Mouse (Mus musculus) neural tube, embryonic 13.5 days (tissue): Measurements from ENCODE around the gene Smarcc2. TPM values are rescaled to one million over a fixed set of nuclear protein-coding genes. Genes with fewer than 3 reads are reported as not detected.
"Not testable (repeated sequence)": the region's sequence is repeated elsewhere in the genome, so short reads cannot be mapped to it uniquely, and the experiment has no call there.

Experiments used
- ATAC-seq: fragments of 200-750 bp; cut with Nextera tagmentation; 2 replicates; pipeline ENCODE4 v1.8.0; 2017; ENCODE audit warnings: low read depth, mild to moderate bottlenecking, moderate TSS enrichment, moderate library complexity
- H3K27ac ChIP-seq: fragments of 300-500 bp; sonication (generic); replicated peaks from 2 replicates; pipeline ENCODE4 v1.5.1; 2015; ENCODE audit warnings: moderate library complexity, mild to moderate bottlenecking, inconsistent platforms
- H3K27me3 ChIP-seq: fragments of 300-500 bp; sonication (generic); 2 replicates; pipeline ENCODE4 v1.6.1; 2015; ENCODE audit warnings: mild to moderate bottlenecking, inconsistent platforms
- H3K36me3 ChIP-seq: fragments of 300-500 bp; sonication (generic); 2 replicates; pipeline ENCODE4 v1.6.1; 2015; ENCODE audit warnings: mild to moderate bottlenecking, inconsistent platforms
- H3K4me1 ChIP-seq: fragments of 300-500 bp; sonication (generic); replicated peaks from 2 replicates; pipeline ENCODE4 v1.6.1; 2015; ENCODE audit warnings: inconsistent platforms
- H3K4me2 ChIP-seq: fragments of 300-500 bp; sonication (generic); 2 replicates; pipeline ENCODE4 v1.6.1; 2015; ENCODE audit warnings: inconsistent platforms, mild to moderate bottlenecking, moderate library complexity
- H3K4me3 ChIP-seq: fragments of 300-500 bp; sonication (generic); 2 replicates; pipeline ENCODE4 v1.5.1; 2015; ENCODE audit warnings: mild to moderate bottlenecking, inconsistent platforms
- H3K9ac ChIP-seq: fragments of 300-500 bp; sonication (generic); 2 replicates; pipeline ENCODE4 v1.6.1; 2015; ENCODE audit warnings: moderate library complexity, mild to moderate bottlenecking, inconsistent platforms
- H3K9me3 ChIP-seq: fragments of 300-500 bp; sonication (generic); 2 replicates; pipeline ENCODE4 v1.6.1; 2016; ENCODE audit warnings: inconsistent platforms
- WGBS: fragments of 180-500 bp; shearing (Covaris S2); methylation state at CpG from one replicate; pipeline ENCODE4 v1.1.7; 2015; 5-methylcytosine and 5-hydroxymethylcytosine counted together
- polyA plus RNA-seq: library from polyadenylated mRNA; unstranded; fragments of >200 nt; fragmentation: Nextera tagmentation; extraction: Ambion mirVana; gene quantifications from 2 replicates; pipeline ENCODE4 v1.2.1, GENCODE M21; 2015

Smarcc2 gene
- polyA plus RNA-seq, 1 experiment from 2014 or later = 176 TPM

GRCm38 (mm10) chr10:128495903-128496302, 36.9 kb downstream of the Smarcc2 start:
- no peaks in the 10 kb centered on the region for H3K9me3 ChIP-seq
- H3K36me3 ChIP-seq = peaks cover 11% of the 10 kb centered on the region
- H3K9ac ChIP-seq = no peak overlapping the region
- H3K4me1 ChIP-seq = peaks cover 61% of the 10 kb centered on the region
- H3K27me3 ChIP-seq = no peaks in the 10 kb centered on the region
- H3K4me2 ChIP-seq = no peak overlapping the region
- 75% methylated on average over 4 of the region's 4 CpGs for WGBS
- H3K27ac ChIP-seq = no peak overlapping the region
- no peak overlapping the region for H3K4me3 ChIP-seq
- ATAC-seq = no peak

GRCm38 (mm10) chr10:128496509-128497077, 37.5 kb downstream of the Smarcc2 start:
- Histone ChIP-seq H3K9me3 (no peaks in the 10 kb centered on the region), H3K9ac (peak overlapping the region; percentile 4; the same call in 1 of the 2 replicates), H3K4me3 (0 out of 2 replicates have a peak overlapping the region, but pooled peaks have one; percentile 2), H3K4me1 (peaks cover 54% of the 10 kb centered on the region), H3K36me3 (peaks cover 4% of the 10 kb centered on the region), H3K27me3 (no peaks in the 10 kb centered on the region), H3K4me2 (no peak overlapping the region; the same call in 1 of the 2 replicates), H3K27ac (no peak overlapping the region)
- 43% methylated on average over 6 of the region's 6 CpGs for WGBS
- no peak for ATAC-seq

GRCm38 (mm10) chr10:128497134-128497737, 38.2 kb downstream of the Smarcc2 start:
- Histone ChIP-seq H3K4me3 (0 out of 2 replicates have a peak overlapping the region, but pooled peaks have one; percentile 2), H3K9ac (peak overlapping the region; percentile 4; the same call in 1 of the 2 replicates), H3K4me2 (peak overlapping the region; percentile 81), H3K9me3 (no peaks in the 10 kb centered on the region), H3K27ac (no peak overlapping the region), H3K4me1 (peaks cover 48% of the 10 kb centered on the region), H3K36me3 (no peaks in the 10 kb centered on the region), H3K27me3 (no peaks in the 10 kb centered on the region)
- ATAC-seq = no peak
- 46% methylated on average over 6 of the region's 6 CpGs for WGBS

GRCm38 (mm10) chr10:128498590-128498989, 39.5 kb downstream of the Smarcc2 start, which contains the start of gene Myl6b:
Gene Myl6b (minus strand): TSS chr10:128498685.
- ATAC-seq = peak; percentile 78
- Histone ChIP-seq H3K9me3 (no peaks in the 10 kb centered on the region), H3K4me3 (peak within 1 kb of the TSS; percentile 60), H3K27me3 (no peaks in the 10 kb centered on the region), H3K4me1 (peaks cover 40% of the 10 kb centered on the region), H3K27ac (peak within 1 kb of the TSS; percentile 84), H3K4me2 (peak within 1 kb of the TSS; percentile 81), H3K36me3 (no peaks in the 10 kb centered on the region), H3K9ac (peak within 1 kb of the TSS; percentile 71)
- WGBS = under 1% methylated on average over 27 of the region's 27 CpGs

- peak overlapping the region; percentile 84 for H3K27ac ChIP-seq
- under 1% methylated on average over 21 of the region's 21 CpGs for WGBS
- H3K4me3 ChIP-seq = peak overlapping the region; percentile 60
- H3K4me2 ChIP-seq = peak overlapping the region; percentile 81
- H3K9me3 ChIP-seq = no peaks in the 10 kb centered on the region
- H3K4me1 ChIP-seq = peaks cover 40% of the 10 kb centered on the region
- H3K36me3 ChIP-seq = no peaks in the 10 kb centered on the region
- peak overlapping the region; percentile 71 for H3K9ac ChIP-seq
- no peaks in the 10 kb centered on the region for H3K27me3 ChIP-seq
- ATAC-seq = 0 out of 2 replicates have a peak, but pooled peaks have one; percentile 7
These were observed 40.1 kb downstream of the Smarcc2 start for GRCm38 (mm10) chr10:128499116-128499671.

GRCm38 (mm10) chr10:128502341-128502740, 43.3 kb downstream of the Smarcc2 start:
- no peaks in the 10 kb centered on the region for H3K27me3 ChIP-seq
- peaks cover 3% of the 10 kb centered on the region; the same call in 1 of the 2 replicates for H3K36me3 ChIP-seq
- H3K9me3 ChIP-seq = no peaks in the 10 kb centered on the region
- no peak overlapping the region for H3K27ac ChIP-seq
- no peak for ATAC-seq
- WGBS = 79% methylated on average over 5 of the region's 5 CpGs
- no peak overlapping the region for H3K4me3 ChIP-seq
- H3K9ac ChIP-seq = no peak overlapping the region
- no peak overlapping the region for H3K4me2 ChIP-seq
- H3K4me1 ChIP-seq = peaks cover 18% of the 10 kb centered on the region

GRCm38 (mm10) chr10:128503532-128503931, 44.5 kb downstream of the Smarcc2 start:
- no peak overlapping the region for H3K4me3 ChIP-seq
- no peak overlapping the region for H3K4me2 ChIP-seq
- no peaks in the 10 kb centered on the region for H3K27me3 ChIP-seq
- no peak for ATAC-seq
- 71% methylated on average over 8 of the region's 8 CpGs for WGBS
- H3K9me3 ChIP-seq = no peaks in the 10 kb centered on the region
- peaks cover 7% of the 10 kb centered on the region; the same call in 1 of the 2 replicates for H3K4me1 ChIP-seq
- H3K36me3 ChIP-seq = peaks cover 3% of the 10 kb centered on the region; the same call in 1 of the 2 replicates
- no peak overlapping the region for H3K27ac ChIP-seq
- no peak overlapping the region for H3K9ac ChIP-seq

GRCm38 (mm10) chr10:128504012-128504411, 45.0 kb downstream of the Smarcc2 start:
- no peak for ATAC-seq
- no peaks in the 10 kb centered on the region for H3K27me3 ChIP-seq
- H3K9ac ChIP-seq = no peak overlapping the region
- H3K27ac ChIP-seq = no peak overlapping the region
- H3K36me3 ChIP-seq = peaks cover 3% of the 10 kb centered on the region
- no peak overlapping the region for H3K4me3 ChIP-seq
- H3K4me2 ChIP-seq = no peak overlapping the region
- WGBS = 89% methylated on average over 3 of the region's 3 CpGs
- no peaks in the 10 kb centered on the region for H3K9me3 ChIP-seq
- H3K4me1 ChIP-seq = peaks cover 7% of the 10 kb centered on the region; the same call in 1 of the 2 replicates

GRCm38 (mm10) chr10:128504641-128505370, 45.8 kb downstream of the Smarcc2 start:
- Histone ChIP-seq H3K9me3 (no peaks in the 10 kb centered on the region), H3K4me2 (no peak overlapping the region), H3K4me1 (no peaks in the 10 kb centered on the region), H3K9ac (0 out of 2 replicates have a peak overlapping the region, but pooled peaks have one; percentile 23), H3K4me3 (no peak overlapping the region), H3K27ac (no peak overlapping the region), H3K36me3 (peaks cover 6% of the 10 kb centered on the region), H3K27me3 (no peaks in the 10 kb centered on the region)
- 78% methylated on average over 9 of the region's 9 CpGs for WGBS
- ATAC-seq = no peak

GRCm38 (mm10) chr10:128505371-128505667, 46.3 kb downstream of the Smarcc2 start:
- not testable (repeated sequence) for H3K9me3 ChIP-seq, ATAC-seq, H3K27me3 ChIP-seq, H3K9ac ChIP-seq, H3K4me1 ChIP-seq, H3K27ac ChIP-seq, H3K4me3 ChIP-seq, H3K4me2 ChIP-seq
- WGBS = 90% methylated on average over 5 of the region's 5 CpGs
- peaks cover 11% of the 10 kb centered on the region for H3K36me3 ChIP-seq

GRCm38 (mm10) chr10:128505974-128506373, 46.9 kb downstream of the Smarcc2 start:
- no peaks in the 10 kb centered on the region for H3K4me1 ChIP-seq
- ATAC-seq = no peak
- 94% methylated on average over 14 of the region's 14 CpGs for WGBS

GRCm38 (mm10) chr10:128508260-128508659, 49.2 kb downstream of the Smarcc2 start:
- 81% methylated on average over 9 of the region's 9 CpGs for WGBS
- no peaks in the 10 kb centered on the region for H3K4me1 ChIP-seq
- no peak overlapping the region for H3K4me2 ChIP-seq
- H3K27ac ChIP-seq = no peak overlapping the region
- no peaks in the 10 kb centered on the region for H3K27me3 ChIP-seq
- H3K9ac ChIP-seq = no peak overlapping the region
- no peaks in the 10 kb centered on the region for H3K9me3 ChIP-seq
- no peak for ATAC-seq
- H3K36me3 ChIP-seq = peaks cover 31% of the 10 kb centered on the region
- no peak overlapping the region for H3K4me3 ChIP-seq

More at GRCm38 (mm10) chr10:128505974-128506373, 46.9 kb downstream of the Smarcc2 start:
- H3K9me3 ChIP-seq = no peaks in the 10 kb centered on the region
- H3K9ac ChIP-seq = no peak overlapping the region
- H3K27ac ChIP-seq = no peak overlapping the region
- no peak overlapping the region for H3K4me2 ChIP-seq
- H3K4me3 ChIP-seq = no peak overlapping the region
- no peaks in the 10 kb centered on the region for H3K27me3 ChIP-seq
- peaks cover 15% of the 10 kb centered on the region for H3K36me3 ChIP-seq
